Mouse (Mus musculus): ENCODE measurements around the gene Lrrc8e. TPM values are rescaled to one million over a fixed set of nuclear protein-coding genes. Genes with fewer than 3 reads are reported as not detected.
"Not testable (repeated sequence)": the region's sequence is repeated elsewhere in the genome, so short reads cannot be mapped to it uniquely, and the experiment has no call there.

The Lrrc8e gene
- total RNA-seq, 2 experiments from 2014 or later, result not detected

GRCm38 (mm10) chr8:4252934-4253841 is 26.6 kb downstream of the Lrrc8e start, which contains the start of gene Snapc2:
TSS of gene Snapc2 (plus strand) at chr8:4253080.
- peak; percentile 81 for ATAC-seq (replicated peaks; ENCODE audit: poor library complexity, severe bottlenecking)

GRCm38 (mm10) chr8:4254001-4254400 is 27.4 kb downstream of the Lrrc8e start:
- ATAC-seq (replicated peaks; ENCODE audit: poor library complexity, severe bottlenecking), result no peak

GRCm38 (mm10) chr8:4255471-4255870 is 28.8 kb downstream of the Lrrc8e start:
- not testable (repeated sequence) for ATAC-seq (replicated peaks; ENCODE audit: poor library complexity, severe bottlenecking)

- no peak for ATAC-seq (replicated peaks; ENCODE audit: poor library complexity, severe bottlenecking)
Observed at GRCm38 (mm10) chr8:4256911-4257310, 30.3 kb downstream of the Lrrc8e start.

- ATAC-seq (replicated peaks; ENCODE audit: poor library complexity, severe bottlenecking), result no peak
Observed at GRCm38 (mm10) chr8:4257350-4257749, 30.7 kb downstream of the Lrrc8e start.

- ATAC-seq (replicated peaks; ENCODE audit: poor library complexity, severe bottlenecking), result peak; percentile 69
Observed at GRCm38 (mm10) chr8:4258233-4258632, 31.6 kb downstream of the Lrrc8e start.

- peak; percentile 13 for ATAC-seq (replicated peaks; ENCODE audit: poor library complexity, severe bottlenecking)
Observed at GRCm38 (mm10) chr8:4258678-4259077, 32.1 kb downstream of the Lrrc8e start.

- peak; percentile 88 for ATAC-seq (replicated peaks; ENCODE audit: poor library complexity, severe bottlenecking)
Observed at GRCm38 (mm10) chr8:4259125-4259804, 32.6 kb downstream of the Lrrc8e start, which contains the start of gene Ctxn1. TSS of gene Ctxn1 (minus strand) at chr8:4259274.

GRCm38 (mm10) chr8:4259805-4260170 is 33.2 kb downstream of the Lrrc8e start:
- no peak for ATAC-seq (replicated peaks; ENCODE audit: poor library complexity, severe bottlenecking)

- no peak for ATAC-seq (replicated peaks; ENCODE audit: poor library complexity, severe bottlenecking)
Observed at GRCm38 (mm10) chr8:4263105-4263791, 36.6 kb downstream of the Lrrc8e start.

- no peak for ATAC-seq (replicated peaks; ENCODE audit: poor library complexity, severe bottlenecking)
Observed at GRCm38 (mm10) chr8:4265160-4265914, 38.7 kb downstream of the Lrrc8e start.

- ATAC-seq (replicated peaks; ENCODE audit: poor library complexity, severe bottlenecking), result peak; percentile 90
Observed at GRCm38 (mm10) chr8:4267627-4268026, 41.0 kb downstream of the Lrrc8e start.

- no peak for ATAC-seq (replicated peaks; ENCODE audit: poor library complexity, severe bottlenecking)
Observed at GRCm38 (mm10) chr8:4269609-4270008, 43.0 kb downstream of the Lrrc8e start.

- peak; percentile 99 for ATAC-seq (replicated peaks; ENCODE audit: poor library complexity, severe bottlenecking)
Observed at GRCm38 (mm10) chr8:4275275-4276110, 48.9 kb downstream of the Lrrc8e start, which contains the start of gene Timm44. TSS of gene Timm44 (minus strand) at chr8:4275913.

GRCm38 (mm10) chr8:4276111-4276465 is 49.5 kb downstream of the Lrrc8e start:
- ATAC-seq (replicated peaks; ENCODE audit: poor library complexity, severe bottlenecking), result peak; percentile 31; the same call in 1 of the 2 replicates
